ENCODE assay signal across 22 mouse cellular contexts in genomic region chr16:87612218-87612838, GRCm38 (mm10). TPM values are rescaled to one million over a fixed set of nuclear protein-coding genes. Genes with fewer than 3 reads are reported as not detected.
DNase-seq lines count a peak whose midpoint lies in the region; ATAC-seq and TF ChIP-seq lines count a peak whose summit lies in the region.
"Had no signal": no experiment of that assay in that cellular context is flagged by ENCODE, and none has a peak within 500 bp of the region (broad histone marks: within the 10 kb centered on the region; RNA-seq: fewer than 3 reads in every experiment).

No protein-coding gene starts in this region.

- 55% methylated on average over 15 of the region's 15 CpGs for WGBS in kidney, embryonic 16.5 days
- WGBS in lung, adult 2 months = 36% methylated on average over 15 of the region's 15 CpGs
- WGBS in liver, postnatal 0 days (ENCODE audit: insufficient replicate concordance) = 35% methylated on average over 15 of the region's 15 CpGs

- H3K4me3 ChIP-seq in kidney, embryonic 16.5 days (ENCODE audit: low read length) = no peak overlapping the region
- H3K4me3 ChIP-seq in lung, adult 2 months (replicated peaks; ENCODE audit: extremely low read depth, low read depth, low read length) = no peak overlapping the region
- H3K4me3 ChIP-seq in liver, postnatal 0 days (ENCODE audit: low read depth, low read length) = peak overlapping the region; percentile 15
- H3K4me3 ChIP-seq: embryonic facial prominence, embryonic 13.5 days; limb, embryonic 12.5 days; lung, embryonic 15.5 days; midbrain, embryonic 12.5 days; myocyte had no signal

- DNase-seq in kidney, adult 8-10 months = no peak
- DNase-seq in lung, postnatal 25 days (ENCODE audit: low spot score) = peak; percentile 61
- DNase-seq in lung, adult 2 months = no peak
- peak; percentile 65 for DNase-seq in liver, postnatal 0 days
- DNase-seq in thymus, postnatal 25 days = no peak
- DNase-seq in c-Kit-positive CD71-positive TER-119-positive erythroid progenitor cells, embryonic 14.5 days (ENCODE audit: low spot score) = no peak
- DNase-seq: cerebellum, adult 9-11 months; gastrocnemius, postnatal 10 days; heart, postnatal 4 days; kidney, adult 18-20 months; kidney, postnatal 36 days; thymus, postnatal 4 days had no signal

- no peaks in the 10 kb centered on the region for H3K36me3 ChIP-seq in kidney, embryonic 16.5 days (ENCODE audit: insufficient read depth, low read length)
- no peaks in the 10 kb centered on the region for H3K36me3 ChIP-seq in liver, postnatal 0 days (replicated peaks; ENCODE audit: insufficient read depth, low read length)
- H3K36me3 ChIP-seq: embryonic facial prominence, embryonic 13.5 days; limb, embryonic 12.5 days; lung, embryonic 15.5 days; midbrain, embryonic 12.5 days had no signal

- ATAC-seq in kidney, embryonic 16.5 days (ENCODE audit: low FRiP score, low TSS enrichment) = 0 out of 2 replicates have a peak, but pooled peaks have one; percentile 27
- peak; percentile 68 for ATAC-seq in liver, postnatal 0 days
- ATAC-seq: forebrain, embryonic 14.5 days; hindbrain, embryonic 16.5 days had no signal

- H3K4me1 ChIP-seq in kidney, embryonic 16.5 days (ENCODE audit: insufficient read depth, low read length) = no peaks in the 10 kb centered on the region; the same call in 1 of the 2 replicates
- H3K4me1 ChIP-seq in lung, adult 2 months (ENCODE audit: control insufficient read depth, insufficient read depth, low read length) = peaks cover 6% of the 10 kb centered on the region
- H3K4me1 ChIP-seq in liver, postnatal 0 days (ENCODE audit: insufficient read depth) = peaks cover 6% of the 10 kb centered on the region; the same call in 1 of the 2 replicates
- H3K4me1 ChIP-seq: embryonic facial prominence, embryonic 13.5 days; limb, embryonic 12.5 days; lung, embryonic 15.5 days; midbrain, embryonic 12.5 days had no signal

- TF ChIP-seq EP300 in liver, postnatal 0 days (IDR thresholded peaks at IDR 0.05; ENCODE audit: low read depth) = peak; percentile 66

- TF ChIP-seq POLR2A in lung, adult 2 months (IDR thresholded peaks at IDR 0.05; ENCODE audit: borderline replicate concordance, extremely low read depth, low read depth, low read length) = no peak

- no peak overlapping the region for H3K27ac ChIP-seq in kidney, embryonic 16.5 days (ENCODE audit: low read length)
- H3K27ac ChIP-seq in liver, postnatal 0 days (ENCODE audit: low read depth) = peak overlapping the region; percentile 97
- H3K27ac ChIP-seq: embryonic facial prominence, embryonic 13.5 days; limb, embryonic 12.5 days; lung, embryonic 15.5 days; midbrain, embryonic 12.5 days had no signal

- no peaks in the 10 kb centered on the region for H3K9me3 ChIP-seq in kidney, embryonic 16.5 days (ENCODE audit: low read length)
- no peaks in the 10 kb centered on the region for H3K9me3 ChIP-seq in liver, postnatal 0 days (ENCODE audit: low read length)
- H3K9me3 ChIP-seq: embryonic facial prominence, embryonic 13.5 days; limb, embryonic 12.5 days; lung, embryonic 15.5 days; midbrain, embryonic 12.5 days had no signal

- H3K9ac ChIP-seq in kidney, embryonic 16.5 days (replicated peaks; ENCODE audit: low read length) = no peak overlapping the region
- peak overlapping the region; percentile 44; the same call in 1 of the 2 replicates for H3K9ac ChIP-seq in liver, postnatal 0 days (replicated peaks)
- H3K9ac ChIP-seq: embryonic facial prominence, embryonic 13.5 days; limb, embryonic 12.5 days; lung, embryonic 15.5 days; midbrain, embryonic 12.5 days had no signal

- H3K27me3 ChIP-seq in kidney, embryonic 16.5 days (ENCODE audit: insufficient read depth, low read length) = no peaks in the 10 kb centered on the region
- no peaks in the 10 kb centered on the region for H3K27me3 ChIP-seq in liver, postnatal 0 days (ENCODE audit: insufficient read depth, low read length)
- H3K27me3 ChIP-seq: embryonic facial prominence, embryonic 13.5 days; limb, embryonic 12.5 days; lung, embryonic 15.5 days; midbrain, embryonic 12.5 days had no signal

- H3K4me2 ChIP-seq in kidney, embryonic 16.5 days (replicated peaks; ENCODE audit: low read depth, low read length) = no peak overlapping the region
- H3K4me2 ChIP-seq in liver, postnatal 0 days (ENCODE audit: low read depth, low read length) = peak overlapping the region; percentile 59
- H3K4me2 ChIP-seq: embryonic facial prominence, embryonic 13.5 days; limb, embryonic 12.5 days; midbrain, embryonic 12.5 days had no signal

- no peak for TF ChIP-seq CTCF in lung, adult 2 months (IDR thresholded peaks at IDR 0.05; ENCODE audit: insufficient read depth, low read length)
- TF ChIP-seq CTCF in liver, postnatal 0 days (IDR thresholded peaks at IDR 0.05; ENCODE audit: low read depth) = no peak

RNA-seq across cellular contexts. Expression of gene Map3k7cl, which starts 59.2 kb away (rescaled TPM):
- 1.3 and 1.7 TPM in 2 replicates for polyA plus RNA-seq in kidney, embryonic 16.5 days (2015; fragmentation: Nextera tagmentation; extraction: Ambion mirVana)
- 1.1 and 2.6 TPM in 2 replicates for polyA plus RNA-seq in lung, adult 2 months (2012; rRNA removed)
- 0.08 TPM in 1 of 2 replicates, not detected in the other for polyA plus RNA-seq in liver, postnatal 0 days (2015; fragmentation: Nextera tagmentation; extraction: Ambion mirVana)
- polyA plus RNA-seq: embryonic facial prominence, embryonic 13.5 days; forebrain, embryonic 14.5 days; heart, embryonic 11.5 days; hindbrain, embryonic 16.5 days; limb, embryonic 12.5 days; midbrain, embryonic 12.5 days; neural tube, embryonic 14.5 days had no signal

Comparison
In these comparisons a context has a peak if more than half of its experiments do, and no peak if none do; other contexts are left out.
1. DNase-seq: peak in lung, postnatal 25 days (single experiment) and liver, postnatal 0 days (single experiment); none in kidney, adult 8-10 months (0 of 2), lung, adult 2 months (single experiment), thymus, postnatal 25 days (single experiment) and c-Kit-positive CD71-positive TER-119-positive erythroid progenitor cells, embryonic 14.5 days (single experiment).